Mouse (Mus musculus) embryonic fibroblast, embryonic 13.5 days (primary cell): ENCODE measurements around the gene Gata5. TPM values are rescaled to one million over a fixed set of nuclear protein-coding genes. Genes with fewer than 3 reads are reported as not detected.

Experiments used
- H3K27ac ChIP-seq: 2 replicates; pipeline ENCODE4 v1.5.1; 2012; ENCODE audit warnings: low read length, control low read depth, inconsistent platforms; ENCODE audit not compliant: insufficient read depth
- H3K4me1 ChIP-seq: 2 replicates; pipeline ENCODE4 v1.6.1; 2011; ENCODE audit warnings: low read length; ENCODE audit not compliant: control insufficient read depth, insufficient read depth
- H3K4me3 ChIP-seq: 2 replicates; pipeline ENCODE4 v1.5.1; 2011; ENCODE audit warnings: mild to moderate bottlenecking, control low read depth, low read length; ENCODE audit not compliant: insufficient read depth
- CTCF ChIP-seq: IDR thresholded peaks from 2 replicates; pipeline ENCODE4 v1.5.1; 2011; ENCODE audit warnings: mild to moderate bottlenecking, control low read depth, low read length, moderate library complexity, borderline replicate concordance; ENCODE audit not compliant: insufficient read depth
- POLR2A ChIP-seq: IDR thresholded peaks from 2 replicates; pipeline ENCODE4 v1.6.1; 2011; ENCODE audit warnings: low read depth, mild to moderate bottlenecking, control low read depth, low read length, moderate library complexity
- polyA plus RNA-seq: library from polyadenylated mRNA; stranded (reverse); fragments of >200 nt; gene quantifications from 2 replicates; pipeline ENCODE4 v1.2.4, GENCODE M21; 2011; ENCODE audit warnings: low read depth; ENCODE audit not compliant: missing spikeins, insufficient read length

Gene Gata5
- polyA plus RNA-seq, 1 experiment, result not detected

GRCm38 (mm10) chr2:180314292-180314691 lies 20.2 kb downstream of the Gata5 start:
- Histone ChIP-seq H3K27ac (no peak overlapping the region), H3K4me3 (no peak overlapping the region), H3K4me1 (no peaks in the 10 kb centered on the region)
- no peak for TF ChIP-seq POLR2A
- no peak for TF ChIP-seq CTCF

GRCm38 (mm10) chr2:180311147-180311546 lies 23.4 kb downstream of the Gata5 start:
- Histone ChIP-seq H3K4me1 (no peaks in the 10 kb centered on the region), H3K4me3 (no peak overlapping the region), H3K27ac (no peak overlapping the region)
- TF ChIP-seq POLR2A, result no peak
- TF ChIP-seq CTCF, result no peak

GRCm38 (mm10) chr2:180307680-180308079 lies 26.8 kb downstream of the Gata5 start:
- H3K4me1 ChIP-seq, result no peaks in the 10 kb centered on the region
- H3K27ac ChIP-seq, result no peak overlapping the region
- H3K4me3 ChIP-seq, result no peak overlapping the region
- TF ChIP-seq POLR2A, result no peak
- no peak for TF ChIP-seq CTCF

GRCm38 (mm10) chr2:180306423-180307168 lies 27.9 kb downstream of the Gata5 start:
- no peak overlapping the region for H3K4me3 ChIP-seq
- TF ChIP-seq CTCF (no peak), POLR2A (no peak)
- H3K27ac ChIP-seq, result no peak overlapping the region
- H3K4me1 ChIP-seq, result no peaks in the 10 kb centered on the region

GRCm38 (mm10) chr2:180306009-180306408 lies 28.5 kb downstream of the Gata5 start:
- Histone ChIP-seq H3K4me1 (no peaks in the 10 kb centered on the region), H3K27ac (no peak overlapping the region), H3K4me3 (no peak overlapping the region)
- TF ChIP-seq CTCF (no peak), POLR2A (no peak)

- TF ChIP-seq CTCF, result no peak
- no peak for TF ChIP-seq POLR2A
- Histone ChIP-seq H3K27ac (no peak overlapping the region), H3K4me3 (no peak overlapping the region), H3K4me1 (no peaks in the 10 kb centered on the region)
Observed at GRCm38 (mm10) chr2:180305490-180305889, 29.0 kb downstream of the Gata5 start.

GRCm38 (mm10) chr2:180304554-180304953 lies 29.9 kb downstream of the Gata5 start:
- H3K4me1 ChIP-seq, result no peaks in the 10 kb centered on the region
- H3K4me3 ChIP-seq, result no peak overlapping the region
- H3K27ac ChIP-seq, result no peak overlapping the region
- no peak for TF ChIP-seq POLR2A
- TF ChIP-seq CTCF, result no peak

GRCm38 (mm10) chr2:180303468-180303867 lies 31.0 kb downstream of the Gata5 start:
- no peak overlapping the region for H3K4me3 ChIP-seq
- TF ChIP-seq POLR2A, result no peak
- TF ChIP-seq CTCF, result no peak
- no peaks in the 10 kb centered on the region for H3K4me1 ChIP-seq
- no peak overlapping the region for H3K27ac ChIP-seq

- H3K4me3 ChIP-seq, result no peak overlapping the region
- TF ChIP-seq CTCF, result no peak
- TF ChIP-seq POLR2A, result no peak
- no peak overlapping the region for H3K27ac ChIP-seq
- H3K4me1 ChIP-seq, result no peaks in the 10 kb centered on the region
Observed at GRCm38 (mm10) chr2:180302201-180302600, 32.3 kb downstream of the Gata5 start.

- no peaks in the 10 kb centered on the region for H3K4me1 ChIP-seq
- no peak overlapping the region for H3K27ac ChIP-seq
- TF ChIP-seq CTCF (no peak), POLR2A (no peak)
- H3K4me3 ChIP-seq, result no peak overlapping the region
Observed at GRCm38 (mm10) chr2:180300771-180301170, 33.7 kb downstream of the Gata5 start.
